Mouse (Mus musculus) lung, postnatal 0 days (tissue): Measurements from ENCODE around the gene Aprt.
A peak's percentile ranks its signal among the peaks of the same experiment; 100 is the strongest.

Experiments
- CTCF ChIP-seq: IDR thresholded peaks from 2 replicates; pipeline ENCODE4 v1.5.1; 2016; ENCODE audit warnings: antibody characterized with exemption, mild to moderate bottlenecking
- EP300 ChIP-seq: IDR thresholded peaks from 2 replicates; pipeline ENCODE4 v1.6.1; 2016; ENCODE audit warnings: antibody characterized with exemption, mild to moderate bottlenecking, control low read depth

DNA sequence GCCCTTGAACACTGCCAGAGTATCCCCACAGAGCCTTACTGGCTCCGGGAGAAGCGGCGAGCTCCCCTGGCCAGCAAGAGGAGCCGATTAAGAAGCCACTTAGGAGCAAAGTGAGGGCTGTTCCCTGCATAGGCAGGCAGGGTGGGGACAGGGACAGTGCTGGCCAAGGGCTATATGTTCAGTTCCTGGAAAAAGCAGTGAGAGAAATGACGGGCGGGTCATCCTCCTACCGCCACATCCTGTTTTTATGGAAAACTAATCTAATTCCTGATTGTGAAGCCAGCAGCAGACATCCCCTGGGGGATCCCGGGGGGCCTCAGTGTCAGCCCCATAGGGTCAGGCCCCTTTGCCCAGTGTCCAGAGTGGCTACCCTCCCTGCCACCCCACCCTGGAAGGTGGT, 45.4 kb downstream of the Aprt start:
- peak; percentile 65; the same call in 1 of the 2 replicates for TF ChIP-seq EP300
- no peak for TF ChIP-seq CTCF
